17 mouse cellular contexts compared by ENCODE assay signal in the genomic region with DNA sequence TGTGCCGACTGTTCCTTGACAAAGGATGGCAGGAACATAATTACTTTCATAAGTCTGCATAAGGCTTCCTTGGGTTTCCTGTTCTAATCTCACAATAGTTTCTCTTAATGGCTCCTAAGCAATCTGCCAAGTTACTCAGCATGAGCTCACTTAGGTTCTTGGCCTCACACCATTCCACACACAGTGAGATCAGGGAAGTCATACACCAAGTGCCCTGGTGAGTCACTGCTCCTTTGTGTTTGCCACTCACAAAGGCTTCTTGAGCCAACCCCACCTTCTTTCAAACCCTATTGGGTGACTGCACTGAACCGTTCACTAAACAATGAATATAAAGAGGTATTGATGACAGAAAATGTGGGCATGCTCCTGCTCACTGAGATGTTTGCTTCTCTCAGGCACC.
A peak's percentile ranks its signal among the peaks of the same experiment; 100 is the strongest.
DNase-seq lines count a peak whose midpoint lies in the region; ATAC-seq and TF ChIP-seq lines count a peak whose summit lies in the region.
"Had no signal": no experiment of that assay in that cellular context is flagged by ENCODE, and none has a peak within 500 bp of the region (broad histone marks: within the 10 kb centered on the region; RNA-seq: fewer than 3 reads in every experiment).

No protein-coding gene starts in this region.

- H3K4me3 ChIP-seq in forebrain, embryonic 12.5 days (replicated peaks): no peak overlapping the region
- H3K4me3 ChIP-seq in forebrain, postnatal 0 days (ENCODE audit: low read depth, low read length): no peak overlapping the region
- H3K4me3 ChIP-seq in lung, embryonic 14.5 days (ENCODE audit: low read depth, low read length): no peak overlapping the region
- no peak overlapping the region for H3K4me3 ChIP-seq in forebrain, embryonic 13.5 days
- no peak overlapping the region for H3K4me3 ChIP-seq in stomach, postnatal 0 days (ENCODE audit: low read depth, low read length)
- H3K4me3 ChIP-seq: heart, embryonic 10.5 days; limb, embryonic 12.5 days; midbrain, embryonic 12.5 days; neural tube, embryonic 13.5 days had no signal

- DNase-seq in forebrain, postnatal 0 days: no peak
- DNase-seq in lung, embryonic 14.5 days: peak; percentile 3
- DNase-seq in lung, postnatal 4 days: no peak
- DNase-seq in stomach, postnatal 0 days (ENCODE audit: low spot score): peak; percentile 67
- DNase-seq in thymus, postnatal 4 days: no peak
- DNase-seq in kidney, postnatal 14 days: no peak
- DNase-seq: cerebellum, adult 9-10 months; kidney, postnatal 10 days; liver, postnatal 0 days; right cerebral cortex, adult 18-20 months had no signal

- no peak overlapping the region for H3K9ac ChIP-seq in forebrain, embryonic 12.5 days
- no peak overlapping the region for H3K9ac ChIP-seq in forebrain, postnatal 0 days
- no peak overlapping the region for H3K9ac ChIP-seq in lung, embryonic 14.5 days
- H3K9ac ChIP-seq in forebrain, embryonic 13.5 days: no peak overlapping the region
- no peak overlapping the region for H3K9ac ChIP-seq in stomach, postnatal 0 days (ENCODE audit: low read length)
- H3K9ac ChIP-seq: limb, embryonic 12.5 days; liver, postnatal 0 days; midbrain, embryonic 12.5 days; neural tube, embryonic 13.5 days had no signal

- no peaks in the 10 kb centered on the region for H3K27me3 ChIP-seq in forebrain, embryonic 12.5 days
- H3K27me3 ChIP-seq in forebrain, postnatal 0 days (ENCODE audit: insufficient read depth, low read length): no peaks in the 10 kb centered on the region
- H3K27me3 ChIP-seq in lung, embryonic 14.5 days (ENCODE audit: insufficient read depth, low read length): no peaks in the 10 kb centered on the region
- no peaks in the 10 kb centered on the region for H3K27me3 ChIP-seq in forebrain, embryonic 13.5 days
- no peaks in the 10 kb centered on the region for H3K27me3 ChIP-seq in stomach, postnatal 0 days (ENCODE audit: control insufficient read depth, insufficient read depth, low read length)
- H3K27me3 ChIP-seq: CH12.LX; limb, embryonic 12.5 days; midbrain, embryonic 12.5 days; neural tube, embryonic 13.5 days had no signal

- no peaks in the 10 kb centered on the region for H3K9me3 ChIP-seq in forebrain, embryonic 12.5 days
- no peaks in the 10 kb centered on the region for H3K9me3 ChIP-seq in forebrain, postnatal 0 days (ENCODE audit: low read length)
- H3K9me3 ChIP-seq in lung, embryonic 14.5 days (ENCODE audit: low read depth, low read length): no peaks in the 10 kb centered on the region
- no peaks in the 10 kb centered on the region for H3K9me3 ChIP-seq in forebrain, embryonic 13.5 days (replicated peaks)
- H3K9me3 ChIP-seq in stomach, postnatal 0 days (ENCODE audit: control insufficient read depth, low read length): no peaks in the 10 kb centered on the region
- H3K9me3 ChIP-seq: heart, embryonic 10.5 days; limb, embryonic 12.5 days; midbrain, embryonic 12.5 days; neural tube, embryonic 13.5 days had no signal

- TF ChIP-seq EP300 in stomach, postnatal 0 days (optimal IDR thresholded peaks at IDR 0.05): no peak

- WGBS in forebrain, embryonic 12.5 days: 10% methylated on average over 2 of the region's 2 CpGs
- WGBS in forebrain, postnatal 0 days: 9% methylated on average over 2 of the region's 2 CpGs
- WGBS in lung, embryonic 14.5 days: 39% methylated on average over 2 of the region's 2 CpGs
- WGBS in forebrain, embryonic 13.5 days: 9% methylated on average over 2 of the region's 2 CpGs
- 50% methylated on average over 2 of the region's 2 CpGs for WGBS in stomach, postnatal 0 days

- no peak overlapping the region for H3K27ac ChIP-seq in forebrain, embryonic 12.5 days
- no peak overlapping the region for H3K27ac ChIP-seq in forebrain, postnatal 0 days (ENCODE audit: low read depth, low read length)
- H3K27ac ChIP-seq in lung, embryonic 14.5 days (ENCODE audit: low read depth): no peak overlapping the region
- H3K27ac ChIP-seq in forebrain, embryonic 13.5 days: no peak overlapping the region
- H3K27ac ChIP-seq in stomach, postnatal 0 days (replicated peaks): no peak overlapping the region
- H3K27ac ChIP-seq: heart, embryonic 10.5 days; limb, embryonic 12.5 days; midbrain, embryonic 12.5 days had no signal

- 0 out of 2 replicates have a peak, but pooled peaks have one; percentile 22 for ATAC-seq in forebrain, embryonic 12.5 days (ENCODE audit: low FRiP score)
- no peak for ATAC-seq in forebrain, postnatal 0 days
- peak; percentile 70 for ATAC-seq in lung, embryonic 14.5 days (ENCODE audit: insufficient read depth)
- ATAC-seq in forebrain, embryonic 13.5 days: peak; percentile 75
- peak; percentile 98 for ATAC-seq in stomach, postnatal 0 days (ENCODE audit: low FRiP score, low TSS enrichment)
- ATAC-seq: liver, postnatal 0 days had no signal

- H3K4me2 ChIP-seq in forebrain, embryonic 12.5 days: no peak overlapping the region
- H3K4me2 ChIP-seq in forebrain, postnatal 0 days (ENCODE audit: low read depth): no peak overlapping the region
- H3K4me2 ChIP-seq in lung, embryonic 14.5 days: no peak overlapping the region
- no peak overlapping the region for H3K4me2 ChIP-seq in forebrain, embryonic 13.5 days
- no peak overlapping the region for H3K4me2 ChIP-seq in stomach, postnatal 0 days (replicated peaks; ENCODE audit: low read depth)
- H3K4me2 ChIP-seq: limb, embryonic 12.5 days; midbrain, embryonic 12.5 days; neural tube, embryonic 13.5 days had no signal

- TF ChIP-seq CTCF in forebrain, postnatal 0 days (IDR thresholded peaks at IDR 0.05; ENCODE audit: low read depth): no peak
- TF ChIP-seq CTCF in lung, embryonic 14.5 days (IDR thresholded peaks at IDR 0.05; ENCODE audit: low read depth): no peak
- no peak for TF ChIP-seq CTCF in stomach, postnatal 0 days (IDR thresholded peaks at IDR 0.05; ENCODE audit: low read depth)

- H3K4me1 ChIP-seq in forebrain, embryonic 12.5 days: peaks cover 11% of the 10 kb centered on the region
- peaks cover 4% of the 10 kb centered on the region; the same call in 1 of the 2 replicates for H3K4me1 ChIP-seq in forebrain, postnatal 0 days (ENCODE audit: insufficient read depth)
- no peaks in the 10 kb centered on the region for H3K4me1 ChIP-seq in lung, embryonic 14.5 days (ENCODE audit: insufficient read depth)
- H3K4me1 ChIP-seq in forebrain, embryonic 13.5 days: peaks cover 24% of the 10 kb centered on the region
- H3K4me1 ChIP-seq in stomach, postnatal 0 days (replicated peaks; ENCODE audit: control insufficient read depth, insufficient read depth): no peaks in the 10 kb centered on the region
- H3K4me1 ChIP-seq: heart, embryonic 10.5 days had no signal

- no peaks in the 10 kb centered on the region for H3K36me3 ChIP-seq in forebrain, embryonic 12.5 days (replicated peaks)
- no peaks in the 10 kb centered on the region for H3K36me3 ChIP-seq in forebrain, postnatal 0 days (ENCODE audit: insufficient read depth)
- no peaks in the 10 kb centered on the region for H3K36me3 ChIP-seq in lung, embryonic 14.5 days (ENCODE audit: insufficient read depth)
- H3K36me3 ChIP-seq in forebrain, embryonic 13.5 days (ENCODE audit: poor library complexity, severe bottlenecking): no peaks in the 10 kb centered on the region
- H3K36me3 ChIP-seq in stomach, postnatal 0 days (ENCODE audit: control insufficient read depth, insufficient read depth, low read length): no peaks in the 10 kb centered on the region
- H3K36me3 ChIP-seq: heart, embryonic 10.5 days; limb, embryonic 12.5 days; midbrain, embryonic 12.5 days; neural tube, embryonic 13.5 days had no signal

Comparison
In these comparisons a context has a peak if more than half of its experiments do, and no peak if none do; other contexts are left out.
1. DNase-seq: peak in lung, embryonic 14.5 days (single experiment) and stomach, postnatal 0 days (single experiment); none in forebrain, postnatal 0 days (single experiment), lung, postnatal 4 days (0 of 2), thymus, postnatal 4 days (single experiment) and kidney, postnatal 14 days (single experiment).